Comparison of ENCODE assay signal across 16 mouse cellular contexts in the genomic region with DNA sequence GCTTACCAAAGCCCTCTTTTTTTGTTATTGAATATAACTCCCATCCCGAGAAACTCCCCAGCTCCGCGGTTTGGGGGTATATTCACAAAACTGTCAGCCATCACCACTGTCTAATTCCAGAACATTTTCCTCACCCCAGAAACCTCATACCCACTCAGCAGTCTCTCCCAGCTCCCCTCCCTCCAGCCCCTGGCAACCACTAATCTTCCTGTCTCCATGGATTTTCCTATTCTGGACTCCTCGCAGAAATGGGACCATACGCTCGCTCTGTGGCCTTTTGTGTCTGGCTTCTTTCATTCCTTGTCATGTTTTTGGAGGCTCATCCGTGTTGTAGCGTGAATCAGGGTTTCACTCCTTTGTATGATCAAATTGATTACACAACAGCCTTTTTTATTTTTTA. TPM values are rescaled to one million over a fixed set of nuclear protein-coding genes. Genes with fewer than 3 reads are reported as not detected.
DNase-seq lines count a peak whose midpoint lies in the region; ATAC-seq lines count a peak whose summit lies in the region.
"Had no signal": no experiment of that assay in that cellular context is flagged by ENCODE, and none has a peak within 500 bp of the region (broad histone marks: within the 10 kb centered on the region; RNA-seq: fewer than 3 reads in every experiment).

No protein-coding gene starts in this region.

- H3K9ac ChIP-seq in hindbrain, embryonic 14.5 days: no peak overlapping the region
- H3K9ac ChIP-seq in hindbrain, embryonic 11.5 days (ENCODE audit: low read depth, low read length): no peak overlapping the region
- 0 out of 2 replicates have a peak overlapping the region, but pooled peaks have one; percentile 84 for H3K9ac ChIP-seq in limb, embryonic 13.5 days
- H3K9ac ChIP-seq: liver, embryonic 12.5 days had no signal

- H3K27ac ChIP-seq in hindbrain, embryonic 14.5 days: peak overlapping the region; percentile 62; the same call in 1 of the 2 replicates
- no peak overlapping the region for H3K27ac ChIP-seq in hindbrain, embryonic 11.5 days (ENCODE audit: low read depth, low read length)
- peak overlapping the region; percentile 65; the same call in 1 of the 2 replicates for H3K27ac ChIP-seq in limb, embryonic 13.5 days
- H3K27ac ChIP-seq: liver, embryonic 12.5 days had no signal

- peaks cover 29% of the 10 kb centered on the region; the same call in 1 of the 2 replicates for H3K4me1 ChIP-seq in hindbrain, embryonic 14.5 days (replicated peaks; ENCODE audit: control insufficient read depth, insufficient read depth, low read length)
- peaks cover 20% of the 10 kb centered on the region for H3K4me1 ChIP-seq in hindbrain, embryonic 11.5 days (replicated peaks; ENCODE audit: control insufficient read depth, insufficient read depth, low read length)
- peaks cover 90% of the 10 kb centered on the region for H3K4me1 ChIP-seq in limb, embryonic 13.5 days

- no peak for ATAC-seq in hindbrain, embryonic 14.5 days (ENCODE audit: low FRiP score)
- ATAC-seq in hindbrain, embryonic 11.5 days (ENCODE audit: low FRiP score): no peak
- ATAC-seq in limb, embryonic 13.5 days (ENCODE audit: low FRiP score, low read depth): no peak
- ATAC-seq: liver, embryonic 12.5 days had no signal

- H3K36me3 ChIP-seq in hindbrain, embryonic 14.5 days (replicated peaks; ENCODE audit: control insufficient read depth, insufficient read depth): no peaks in the 10 kb centered on the region
- no peaks in the 10 kb centered on the region for H3K36me3 ChIP-seq in hindbrain, embryonic 11.5 days (ENCODE audit: control insufficient read depth, insufficient read depth, low read length)
- no peaks in the 10 kb centered on the region for H3K36me3 ChIP-seq in limb, embryonic 13.5 days
- H3K36me3 ChIP-seq: heart, embryonic 12.5 days; liver, embryonic 12.5 days had no signal

- no peaks in the 10 kb centered on the region for H3K9me3 ChIP-seq in hindbrain, embryonic 14.5 days (ENCODE audit: control insufficient read depth, low read length)
- no peaks in the 10 kb centered on the region for H3K9me3 ChIP-seq in hindbrain, embryonic 11.5 days (ENCODE audit: control insufficient read depth, low read length)
- H3K9me3 ChIP-seq in limb, embryonic 13.5 days: no peaks in the 10 kb centered on the region
- H3K9me3 ChIP-seq: heart, embryonic 12.5 days; liver, embryonic 12.5 days had no signal

- WGBS in hindbrain, embryonic 14.5 days: 36% methylated on average over 8 of the region's 8 CpGs
- 50% methylated on average over 8 of the region's 8 CpGs for WGBS in hindbrain, embryonic 11.5 days
- 71% methylated on average over 8 of the region's 8 CpGs for WGBS in limb, embryonic 13.5 days

- H3K4me2 ChIP-seq in hindbrain, embryonic 14.5 days (replicated peaks): no peak overlapping the region
- no peak overlapping the region for H3K4me2 ChIP-seq in hindbrain, embryonic 11.5 days (replicated peaks; ENCODE audit: low read depth, low read length)
- peak overlapping the region; percentile 89 for H3K4me2 ChIP-seq in limb, embryonic 13.5 days (replicated peaks)
- H3K4me2 ChIP-seq: liver, embryonic 12.5 days had no signal

- no peak overlapping the region for H3K4me3 ChIP-seq in hindbrain, embryonic 14.5 days (replicated peaks; ENCODE audit: low read length)
- H3K4me3 ChIP-seq in hindbrain, embryonic 11.5 days (ENCODE audit: low read depth, low read length): no peak overlapping the region
- peak overlapping the region; percentile 75; the same call in 1 of the 2 replicates for H3K4me3 ChIP-seq in limb, embryonic 13.5 days
- H3K4me3 ChIP-seq: heart, embryonic 12.5 days; liver, embryonic 12.5 days had no signal

- peaks cover 47% of the 10 kb centered on the region for H3K27me3 ChIP-seq in hindbrain, embryonic 14.5 days (ENCODE audit: control insufficient read depth, insufficient read depth, low read length)
- H3K27me3 ChIP-seq in hindbrain, embryonic 11.5 days (ENCODE audit: control insufficient read depth, insufficient read depth, low read length): peaks cover 37% of the 10 kb centered on the region
- H3K27me3 ChIP-seq in limb, embryonic 13.5 days: peaks cover 67% of the 10 kb centered on the region

- peak; percentile 44 for DNase-seq in hindbrain, embryonic 14.5 days (ENCODE audit: low spot score)
- no peak for DNase-seq in hindbrain, embryonic 11.5 days (ENCODE audit: low spot score)
- DNase-seq in right cerebral cortex, postnatal 10 days (ENCODE audit: low spot score in 2 of 2): peak; percentile 53 to 56
- no peak for DNase-seq in right cerebral cortex, adult 2 months (ENCODE audit: low spot score in 2 of 2)
- DNase-seq in adrenal gland, adult 8-10 months: no peak
- no peak for DNase-seq in gastrocnemius, postnatal 10 days
- DNase-seq: cerebellum, adult 9-11 months; kidney, postnatal 25 days; lung, postnatal 4 days; right cerebral cortex, postnatal 4 days had no signal

RNA-seq across cellular contexts. Expression of a gene that starts 3.2 kb away (rescaled TPM):
- 2.1 TPM in 2 replicates for polyA plus RNA-seq in hindbrain, embryonic 14.5 days (2014; fragmentation: Nextera tagmentation; extraction: Ambion mirVana)
- polyA plus RNA-seq in hindbrain, embryonic 11.5 days (2014; fragmentation: Nextera tagmentation; extraction: Ambion mirVana): 2.7 and 3.8 TPM in 2 replicates
- 8.1 and 8.9 TPM in 2 replicates for polyA plus RNA-seq in limb, embryonic 13.5 days (2015; fragmentation: Nextera tagmentation; extraction: Ambion mirVana)
- 1 to 10 TPM; 1.2 to 1.5 (median 1.5) TPM for total RNA-seq in adrenal gland, adult 8-10 months (2022)
- total RNA-seq in gastrocnemius, postnatal 10 days (2021): 10 to 100 TPM; 11.1 to 11.8 TPM
- total RNA-seq: CH12.LX had no signal

RNA-seq across cellular contexts. Expression of a gene that starts 19.4 kb away (rescaled TPM):
- polyA plus RNA-seq in hindbrain, embryonic 14.5 days (2014; fragmentation: Nextera tagmentation; extraction: Ambion mirVana): 0.40 and 0.43 TPM in 2 replicates
- 3.9 and 4.0 TPM in 2 replicates for polyA plus RNA-seq in hindbrain, embryonic 11.5 days (2014; fragmentation: Nextera tagmentation; extraction: Ambion mirVana)
- polyA plus RNA-seq in limb, embryonic 13.5 days (2015; fragmentation: Nextera tagmentation; extraction: Ambion mirVana): 2.6 and 3.1 TPM in 2 replicates
- not detected for total RNA-seq in adrenal gland, adult 8-10 months (2022)
- total RNA-seq in gastrocnemius, postnatal 10 days (2021): not detected
- total RNA-seq: CH12.LX; gastrocnemius, adult 8-10 months; left cerebral cortex, adult 8-10 months had no signal
- polyA plus RNA-seq: liver, embryonic 12.5 days had no signal

Comparison
In these comparisons a context has a peak if more than half of its experiments do, and no peak if none do; other contexts are left out.
1. DNase-seq: peak in hindbrain, embryonic 14.5 days (single experiment) and right cerebral cortex, postnatal 10 days (2 of 2); none in hindbrain, embryonic 11.5 days (single experiment), right cerebral cortex, adult 2 months (0 of 2), adrenal gland, adult 8-10 months (single experiment) and gastrocnemius, postnatal 10 days (single experiment).